Mouse (Mus musculus) thymus, adult 2 months (tissue): Measurements from ENCODE around the gene Dusp8. TPM values are rescaled to one million over a fixed set of nuclear protein-coding genes. Genes with fewer than 3 reads are reported as not detected.
"Not testable (repeated sequence)": the region's sequence is repeated elsewhere in the genome, so short reads cannot be mapped to it uniquely, and the experiment has no call there.

Experiments
- DNase-seq: peaks from one replicate; pipeline ENCODE4 v3.0.0; 2021
- H3K27ac ChIP-seq: fragments of 200-500 bp; 2 replicates; pipeline ENCODE4 v1.5.1; 2012; ENCODE audit warnings: low read length, control low read depth; ENCODE audit not compliant: control insufficient read depth, insufficient read depth
- H3K27me3 ChIP-seq: fragments of 200-500 bp; 2 replicates; pipeline ENCODE4 v1.6.1; 2012; ENCODE audit warnings: mild to moderate bottlenecking, low read length, moderate library complexity, mixed read lengths; ENCODE audit not compliant: control insufficient read depth, insufficient read depth
- H3K36me3 ChIP-seq: fragments of 200-500 bp; 2 replicates; pipeline ENCODE4 v1.6.1; 2012; ENCODE audit warnings: mild to moderate bottlenecking, low read length, moderate library complexity; ENCODE audit not compliant: control insufficient read depth, insufficient read depth
- H3K4me1 ChIP-seq: fragments of 200-500 bp; replicated peaks from 2 replicates; pipeline ENCODE4 v1.6.1; 2012; ENCODE audit warnings: low read length; ENCODE audit not compliant: control insufficient read depth, insufficient read depth
- H3K4me3 ChIP-seq: fragments of 200-500 bp; 2 replicates; pipeline ENCODE4 v1.5.1; 2012; ENCODE audit warnings: mild to moderate bottlenecking, low read length, control low read depth, moderate library complexity; ENCODE audit not compliant: control insufficient read depth, insufficient read depth
- CTCF ChIP-seq: fragments of 200-500 bp; IDR thresholded peaks from 2 replicates; pipeline ENCODE4 v1.5.1; 2012; ENCODE audit warnings: mild to moderate bottlenecking, control low read depth, low read length, moderate library complexity, borderline replicate concordance; ENCODE audit not compliant: control insufficient read depth, poor library complexity, insufficient read depth; ENCODE audit errors: extremely low read depth
- POLR2A ChIP-seq: fragments of 200-500 bp; IDR thresholded peaks from 2 replicates; pipeline ENCODE4 v1.6.1; 2012; ENCODE audit warnings: mild to moderate bottlenecking, low read length, control low read depth, moderate library complexity; ENCODE audit not compliant: control insufficient read depth, poor library complexity, insufficient read depth; ENCODE audit errors: extremely low read depth
- WGBS: fragments of 180-500 bp; shearing (Covaris S2); methylation state at CpG from one replicate; pipeline ENCODE4 v1.1.7; 2018; 5-methylcytosine and 5-hydroxymethylcytosine counted together
- polyA plus RNA-seq: library from polyadenylated mRNA; depleted of rRNA; stranded (reverse); fragments of >200 nt; gene quantifications from 2 replicates; pipeline ENCODE4 v1.2.3, GENCODE M21; 2012; rRNA removed

Dusp8 gene
- polyA plus RNA-seq: 0.98 and 4.0 TPM in 2 replicates

GRCm38 (mm10) chr7:142095183-142095931 is at the start of gene Dusp8:
Gene Dusp8, minus strand, starts transcription at chr7:142095843.
- Histone ChIP-seq H3K4me3 (peak within 1 kb of the TSS; percentile 52), H3K27ac (no peak within 1 kb of the TSS), H3K4me1 (peaks cover 16% of the 10 kb centered on the region), H3K27me3 (peaks cover 17% of the 10 kb centered on the region), H3K36me3 (no peaks in the 10 kb centered on the region)
- WGBS: 1% methylated on average over 62 of the region's 63 CpGs
- TF ChIP-seq POLR2A: no peak
- peak; percentile 63; the same call in 1 of the 2 replicates for TF ChIP-seq CTCF
- peak; percentile 86 for DNase-seq

DNA sequence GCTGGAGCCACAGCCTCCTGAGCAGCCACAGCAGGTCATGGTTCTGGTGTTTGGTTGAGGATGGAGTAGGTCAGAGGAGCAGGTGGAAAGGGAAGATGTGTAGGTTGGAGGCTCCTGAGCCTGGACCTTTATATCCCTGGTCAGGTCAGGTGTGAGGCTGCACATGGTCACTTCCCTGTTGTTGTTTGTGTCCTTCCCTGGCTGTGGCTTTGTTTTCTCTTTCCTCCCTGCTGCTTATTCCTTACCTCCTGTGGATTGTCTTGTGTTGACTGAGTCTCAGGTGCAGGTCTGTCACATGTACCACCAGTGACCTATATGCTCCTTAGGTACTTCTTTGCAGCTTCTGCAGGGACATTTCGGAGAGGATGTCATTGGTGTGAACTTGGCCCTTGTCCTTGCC is 48.9 kb upstream of the Dusp8 start, which contains the start of gene Gm45337:
Gene Gm45337 (minus strand): TSS at position 101 of the 400 bp plus-strand sequence.
- Histone ChIP-seq H3K27me3 (no peaks in the 10 kb centered on the region), H3K4me1 (no peaks in the 10 kb centered on the region), H3K36me3 (no peaks in the 10 kb centered on the region), H3K4me3 (no peak within 1 kb of the TSS), H3K27ac (no peak within 1 kb of the TSS)
- no peak for TF ChIP-seq CTCF
- no peak for DNase-seq
- 97% methylated on average over 1 of the region's 1 CpGs for WGBS

DNA sequence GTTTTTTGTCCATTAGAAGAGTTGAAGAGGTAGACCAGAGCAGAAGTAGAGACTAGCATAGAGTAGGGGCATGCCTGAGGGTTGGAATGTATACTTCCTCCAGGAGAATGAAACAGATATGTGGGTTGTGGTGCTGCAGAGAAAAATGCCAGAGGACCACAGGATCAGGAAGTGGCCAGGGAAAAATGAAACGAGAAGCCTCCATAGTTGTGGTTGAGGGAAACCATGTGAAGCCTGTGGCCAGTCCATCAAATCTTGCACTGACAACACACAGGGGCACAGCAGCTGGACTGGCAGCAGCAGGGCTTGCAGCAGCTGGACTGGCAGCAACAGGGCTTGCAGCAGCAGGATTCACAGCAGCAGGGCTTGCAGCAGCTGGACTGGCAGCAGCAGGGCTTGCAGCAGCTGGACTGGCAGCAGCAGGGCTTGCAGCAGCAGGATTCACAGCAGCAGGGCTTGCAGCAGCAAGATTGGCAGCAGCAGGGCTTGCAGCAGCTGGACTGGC is 47.9 kb upstream of the Dusp8 start:
- not testable (repeated sequence) for H3K27me3 ChIP-seq, H3K36me3 ChIP-seq, H3K4me3 ChIP-seq, H3K27ac ChIP-seq, DNase-seq, H3K4me1 ChIP-seq
- WGBS: 0% methylated on average over 1 of the region's 1 CpGs

DNA sequence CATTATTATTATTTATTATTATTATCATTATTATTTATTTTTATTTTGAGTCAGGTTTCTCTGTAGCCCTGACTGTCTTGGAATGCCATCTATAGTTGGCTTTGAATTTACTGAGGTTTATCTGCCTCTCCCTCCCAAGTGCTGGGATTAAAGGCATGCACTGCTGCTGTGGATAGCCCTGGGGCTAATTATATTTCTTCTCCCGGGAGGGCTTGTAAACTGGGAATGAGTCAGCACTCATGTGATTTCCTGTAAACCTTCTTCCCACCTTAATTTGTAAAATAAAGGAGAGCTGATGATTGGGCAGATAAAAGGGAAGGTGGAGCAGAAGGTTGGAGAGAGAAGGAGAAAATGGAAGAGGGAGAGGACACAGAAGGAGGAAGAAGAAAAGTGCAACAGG is 45.1 kb upstream of the Dusp8 start:
- H3K27ac ChIP-seq: no peak overlapping the region
- no peak for DNase-seq
- 11% methylated on average over 1 of the region's 1 CpGs for WGBS
- no peak for TF ChIP-seq CTCF
- no peak for TF ChIP-seq POLR2A
- no peaks in the 10 kb centered on the region for H3K27me3 ChIP-seq
- no peaks in the 10 kb centered on the region for H3K36me3 ChIP-seq
- no peaks in the 10 kb centered on the region for H3K4me1 ChIP-seq
- no peak overlapping the region for H3K4me3 ChIP-seq

- 6% methylated on average over 2 of the region's 2 CpGs for WGBS
- H3K27ac ChIP-seq, H3K27me3 ChIP-seq, H3K4me3 ChIP-seq, H3K36me3 ChIP-seq, H3K4me1 ChIP-seq, DNase-seq: not testable (repeated sequence)
Measured at GRCm38 (mm10) chr7:142135934-142136333, 40.3 kb upstream of the Dusp8 start, which contains the start of gene Gm39115. Gene Gm39115, minus strand, starts transcription at chr7:142136034.

DNA sequence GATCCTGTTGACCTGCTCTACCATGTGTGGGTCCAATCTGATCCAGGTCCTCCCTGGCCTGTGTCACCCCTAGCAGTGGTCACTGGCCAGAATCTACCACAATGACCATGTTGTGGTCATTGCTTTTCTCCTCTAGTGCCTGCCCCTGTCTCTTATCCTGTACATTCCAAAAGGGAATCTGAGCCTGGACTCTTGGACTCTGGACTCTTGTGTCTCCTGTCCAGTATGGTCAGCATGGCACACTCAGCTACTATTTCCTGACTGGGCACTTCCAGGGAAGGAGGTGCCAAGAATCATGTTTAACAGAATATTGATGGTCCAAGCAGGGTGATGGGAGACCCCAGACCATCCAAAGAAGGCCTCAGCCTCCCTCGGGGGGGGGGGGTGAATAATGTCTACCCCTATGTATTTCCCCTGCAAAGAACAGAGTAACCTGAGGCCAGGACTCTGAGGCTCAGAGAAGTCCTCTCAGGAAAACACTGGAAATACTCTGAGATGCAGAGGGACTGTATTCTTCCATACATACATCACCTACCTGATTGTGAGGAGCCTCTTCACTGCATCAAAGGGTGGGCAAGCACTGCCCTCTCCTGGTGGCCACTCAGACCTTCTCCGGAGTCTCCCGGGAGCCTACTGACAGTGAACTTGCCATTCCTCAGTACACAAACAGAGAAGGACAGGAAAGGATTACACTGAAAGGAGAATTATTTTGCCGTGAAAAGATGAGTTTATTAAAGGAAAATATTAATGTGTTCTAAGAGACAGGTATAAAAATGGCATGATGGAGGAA is 38.8 kb upstream of the Dusp8 start:
- DNase-seq: no peak
- TF ChIP-seq POLR2A (no peak), CTCF (no peak)
- no peaks in the 10 kb centered on the region for H3K4me1 ChIP-seq
- no peaks in the 10 kb centered on the region for H3K27me3 ChIP-seq
- 64% methylated on average over 4 of the region's 4 CpGs for WGBS
- no peak overlapping the region for H3K4me3 ChIP-seq
- no peaks in the 10 kb centered on the region for H3K36me3 ChIP-seq
- no peak overlapping the region for H3K27ac ChIP-seq

GRCm38 (mm10) chr7:142128843-142129242 is 33.2 kb upstream of the Dusp8 start:
- DNase-seq: no peak
- Histone ChIP-seq H3K27ac (no peak overlapping the region), H3K27me3 (no peaks in the 10 kb centered on the region), H3K4me3 (no peak overlapping the region), H3K4me1 (no peaks in the 10 kb centered on the region), H3K36me3 (no peaks in the 10 kb centered on the region)
- TF ChIP-seq CTCF: no peak
- TF ChIP-seq POLR2A: no peak
- 59% methylated on average over 4 of the region's 4 CpGs for WGBS

- H3K27me3 ChIP-seq, H3K36me3 ChIP-seq, H3K27ac ChIP-seq, H3K4me1 ChIP-seq, H3K4me3 ChIP-seq, DNase-seq: not testable (repeated sequence)
- WGBS: 96% methylated on average over 1 of the region's 1 CpGs
Measured at GRCm38 (mm10) chr7:142120629-142121028, 25.0 kb upstream of the Dusp8 start, which contains the start of gene Gm45618. Gene Gm45618, minus strand, starts transcription at chr7:142120729.
